Mouse (Mus musculus) megakaryocyte, embryonic 14.5 days (primary cell): ENCODE data around the gene 4833420G17Rik.

Experiments used
- FLI1 ChIP-seq: IDR thresholded peaks from 2 replicates; pipeline ENCODE4 v1.6.1; 2012; ENCODE audit warnings: low read length, inconsistent platforms, mixed read lengths
- GATA1 ChIP-seq: IDR thresholded peaks from 3 replicates; pipeline ENCODE4 v1.6.1; 2012; ENCODE audit warnings: mixed read lengths, low read length, inconsistent platforms, borderline replicate concordance

DNA sequence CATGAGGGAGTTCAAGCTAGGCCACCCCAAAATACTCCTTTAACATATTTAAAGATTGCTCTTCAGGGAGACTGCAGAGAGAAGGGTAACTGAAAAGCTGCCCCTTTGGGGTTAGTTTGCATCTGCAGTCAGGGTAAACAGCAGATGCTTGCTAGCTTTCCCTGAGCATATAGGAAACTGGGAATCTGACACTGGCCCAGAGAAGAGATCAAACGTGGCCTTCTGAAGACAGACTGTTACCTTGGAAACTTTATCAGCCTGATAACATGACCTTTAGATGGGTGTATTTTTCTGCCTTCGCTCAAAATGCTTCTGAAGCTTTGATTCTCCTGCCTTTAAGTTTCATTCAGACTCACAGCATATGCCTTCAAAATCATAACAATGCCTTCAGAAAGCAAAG lies 49.5 kb upstream of the 4833420G17Rik start:
- TF ChIP-seq GATA1 (no peak), FLI1 (no peak)
